Mouse (Mus musculus): Measurements from ENCODE around the gene Cldn3.

- TF ChIP-seq MAFK (IDR thresholded peaks at IDR 0.05; ENCODE audit: insufficient read depth, low read depth, low read length): no peak
- TF ChIP-seq HCFC1 (IDR thresholded peaks at IDR 0.05; ENCODE audit: borderline replicate concordance, insufficient read depth, low read length): no peak
- TF ChIP-seq ZNF384 (IDR thresholded peaks at IDR 0.05; ENCODE audit: low read depth, low read length): no peak
- TF ChIP-seq ZC3H11A (IDR thresholded peaks at IDR 0.05; ENCODE audit: borderline replicate concordance, low read depth, low read length): no peak
- no peak for TF ChIP-seq CHD2 (IDR thresholded peaks at IDR 0.05; ENCODE audit: low read depth, low read length)
Measured at GRCm38 (mm10) chr5:134998359-134998758, 12.3 kb downstream of the Cldn3 start.

Data from ES-E14 (cell line).